Mouse (Mus musculus) inflammation-experienced regulatory T-cells (primary cell): Measurements from ENCODE around the gene Mgat1. TPM values are rescaled to one million over a fixed set of nuclear protein-coding genes. Genes with fewer than 3 reads are reported as not detected.

Source experiments
- polyA plus RNA-seq, 2 experiments: library from polyadenylated mRNA; unstranded; fragments of 100-300 nt; shearing (Covaris generic); gene quantifications; one replicate each; pipeline ENCODE4 v1.2.1; 2017

Gene Mgat1
- polyA plus RNA-seq, result 100 to 1,000 TPM in 1 of 2 experiments, 10 to 100 TPM in 1; 98.9 to 109 TPM

GRCm38 (mm10) chr11:49243727-49244594, at the start of gene Mgat1:
Gene Mgat1 (plus strand): TSS chr11:49244191.

GRCm38 (mm10) chr11:49203129-49203768, 40.7 kb upstream of the Mgat1 start, which contains the start of gene Zfp62:
Gene Zfp62 (plus strand): TSS chr11:49203292.

GRCm38 (mm10) chr11:49278222-49278621, 34.2 kb downstream of the Mgat1 start, which contains the start of gene Olfr1393:
Gene Olfr1393 (plus strand): TSS chr11:49278304.

GRCm38 (mm10) chr11:49284982-49285381, 41.0 kb downstream of the Mgat1 start, which contains the start of gene Olfr1392:
Gene Olfr1392 (plus strand): TSS chr11:49285282.

GRCm38 (mm10) chr11:49304441-49304840, 60.5 kb downstream of the Mgat1 start, which contains the start of gene Olfr10:
Gene Olfr10 (plus strand): TSS chr11:49304741.

Other genes with a start within 250 kb of the Mgat1 start
- 100 to 1,000 TPM in 1 of 2 experiments, 10 to 100 TPM in 1; 95.8 to 115 TPM for gene 9930111J21Rik2, start 192.9 kb upstream of the Mgat1 start, polyA plus RNA-seq
- 100 to 1,000 TPM; 237 to 258 TPM for gene Tgtp2, start 180.0 kb upstream of the Mgat1 start, polyA plus RNA-seq
- gene Ifi47, start 167.6 kb upstream of the Mgat1 start, polyA plus RNA-seq, result 100 to 1,000 TPM; 414 to 424 TPM
- gene Olfr1396, start 129.3 kb upstream of the Mgat1 start, polyA plus RNA-seq, result not detected
- gene Olfr1395, start 101.9 kb upstream of the Mgat1 start, polyA plus RNA-seq, result not detected
- gene Olfr1394, start 89.8 kb upstream of the Mgat1 start, polyA plus RNA-seq, result not detected
- gene Btnl9, start 57.0 kb upstream of the Mgat1 start, polyA plus RNA-seq, result 1 to 10 TPM in 1 of 2 experiments, under 1 TPM in 1; 0.08 to 2.7 TPM
- 10 to 100 TPM; 50.0 to 53.8 TPM for gene Zfp62, start 40.9 kb upstream of the Mgat1 start, polyA plus RNA-seq
- gene Olfr1393, start 34.1 kb downstream of the Mgat1 start, polyA plus RNA-seq, result not detected
- gene Olfr1392, start 41.1 kb downstream of the Mgat1 start, polyA plus RNA-seq, result under 1 TPM in 1 of 2 experiments, not detected in 1; 0.71 TPM
- not detected for gene Olfr10, start 60.5 kb downstream of the Mgat1 start, polyA plus RNA-seq
- not detected for gene Olfr1391, start 78.6 kb downstream of the Mgat1 start, polyA plus RNA-seq
- gene Olfr1390, start 91.0 kb downstream of the Mgat1 start, polyA plus RNA-seq, result under 1 TPM in 1 of 2 experiments, not detected in 1; 0.61 TPM
- gene Olfr1389, start 178.9 kb downstream of the Mgat1 start, polyA plus RNA-seq, result 1 to 10 TPM in 1 of 2 experiments, not detected in 1; 1.2 TPM
- under 1 TPM in 1 of 2 experiments, not detected in 1; 0.31 TPM for gene Olfr1388, start 192.4 kb downstream of the Mgat1 start, polyA plus RNA-seq
- under 1 TPM in 1 of 2 experiments, not detected in 1; 0.28 TPM for gene Olfr1387, start 211.2 kb downstream of the Mgat1 start, polyA plus RNA-seq
- under 1 TPM in 1 of 2 experiments, not detected in 1; 0.46 TPM for gene Olfr1386, start 220.9 kb downstream of the Mgat1 start, polyA plus RNA-seq
- gene Olfr1385, start 244.9 kb downstream of the Mgat1 start, polyA plus RNA-seq, result under 1 TPM; 0.12 to 0.84 TPM